Mouse (Mus musculus) MEL (cell line): ENCODE results near the gene Krt86.

Source experiments
- CTCF ChIP-seq, 3 experiments: IDR thresholded peaks in 2 of 3; conservative IDR thresholded peaks in 1 of 3; 2 replicates each; pipeline ENCODE4 v1.5.1; 2011 to 2012; ENCODE audit warnings: low read length in 3 of 3, low read depth in 2 of 3, mild to moderate bottlenecking in 2 of 3, improper control_type of control experiment in 1 of 3, inconsistent platforms in 1 of 3, mixed read lengths in 1 of 3, moderate library complexity in 1 of 3; ENCODE audit not compliant: control insufficient read depth in 1 of 3, insufficient read depth in 1 of 3, poor library complexity in 1 of 3, severe bottlenecking in 1 of 3
- POLR2A ChIP-seq, 2 experiments: IDR thresholded peaks; 2 replicates each; pipeline ENCODE4 v1.6.1; 2011 to 2012; ENCODE audit warnings: low read length in 2 of 2, mild to moderate bottlenecking in 2 of 2, control low read depth in 1 of 2, improper control_type of control experiment in 1 of 2, low read depth in 1 of 2, moderate library complexity in 1 of 2; ENCODE audit not compliant: control insufficient read depth in 1 of 2, insufficient read depth in 1 of 2, poor library complexity in 1 of 2
- ZC3H11A ChIP-seq: IDR thresholded peaks from 2 replicates; pipeline ENCODE4 v1.6.1; 2012; ENCODE audit warnings: low read depth, mild to moderate bottlenecking, inconsistent platforms, low read length, improper control_type of control experiment
- ZMIZ1 ChIP-seq: IDR thresholded peaks from 2 replicates; pipeline ENCODE4 v1.6.1; 2012; ENCODE audit warnings: low read depth, mild to moderate bottlenecking, inconsistent platforms, low read length, improper control_type of control experiment, moderate library complexity

GRCm38 (mm10) chr15:101459283-101459682 is 14.0 kb upstream of the Krt86 start:
- no peak for TF ChIP-seq POLR2A (IDR thresholded peaks at IDR 0.05; ENCODE audit: control insufficient read depth in 1 of 2, insufficient read depth in 1 of 2, low read depth in 1 of 2, low read length in 2 of 2, poor library complexity in 1 of 2)
- no peak for TF ChIP-seq ZC3H11A
- peak; percentile 20 to 47 (median 43); a peak in 4 of 6 replicates for TF ChIP-seq CTCF (IDR thresholded peaks at IDR 0.05 in 2 of 3, conservative IDR thresholded peaks at IDR 0.05 in 1 of 3; ENCODE audit: control insufficient read depth in 1 of 3, insufficient read depth in 1 of 3, low read depth in 2 of 3, low read length in 3 of 3, poor library complexity in 1 of 3, severe bottlenecking in 1 of 3)
- no peak for TF ChIP-seq ZMIZ1
